Mouse (Mus musculus) bone marrow macrophage, adult 2 months (primary cell): ENCODE data around the gene Cask.

ENCODE experiments used
- CTCF ChIP-seq: IDR thresholded peaks from 2 replicates; pipeline ENCODE4 v1.5.1; 2012; ENCODE audit warnings: low read depth, mild to moderate bottlenecking, low read length, moderate library complexity
- POLR2A ChIP-seq: IDR thresholded peaks from 2 replicates; pipeline ENCODE4 v1.6.1; 2012; ENCODE audit warnings: mild to moderate bottlenecking, low read depth, low read length, borderline replicate concordance

DNA sequence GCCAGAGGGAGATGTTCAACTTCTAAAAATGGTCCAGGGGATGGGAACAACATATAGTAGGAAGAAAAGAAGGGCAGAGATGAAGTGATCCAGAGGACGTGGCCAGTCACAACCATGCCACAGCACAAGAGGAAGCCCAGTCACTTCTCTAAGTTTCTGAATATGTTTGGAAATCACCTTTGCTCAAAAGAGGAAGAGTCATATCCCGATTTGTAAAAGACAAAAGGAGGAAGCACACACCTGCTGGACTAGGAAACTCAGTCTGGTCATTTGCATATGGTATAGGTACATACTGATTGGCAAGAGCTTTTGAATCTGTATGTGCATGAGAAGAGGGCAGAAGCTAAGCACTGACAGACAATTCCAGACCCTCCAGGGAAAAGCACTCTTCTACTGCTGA, 251.8 kb downstream of the Cask start:
- no peak for TF ChIP-seq POLR2A
- TF ChIP-seq CTCF = no peak
